Mouse (Mus musculus) cortical plate, adult 2 months (tissue): ENCODE measurements around the gene Slc16a10.

Experiments
- CTCF ChIP-seq: fragments of 200-500 bp; IDR thresholded peaks from 2 replicates; pipeline ENCODE4 v1.5.1; 2011; ENCODE audit warnings: mild to moderate bottlenecking, control low read depth, low read length; ENCODE audit not compliant: insufficient read depth; ENCODE audit errors: extremely low read depth
- POLR2A ChIP-seq: fragments of 200-500 bp; IDR thresholded peaks from 2 replicates; pipeline ENCODE4 v1.6.1; 2011; ENCODE audit warnings: mild to moderate bottlenecking, low read length, control low read depth; ENCODE audit not compliant: insufficient read depth; ENCODE audit errors: extremely low read depth

GRCm38 (mm10) chr10:40130126-40130525 is 11.9 kb downstream of the Slc16a10 start:
- TF ChIP-seq CTCF (no peak), POLR2A (no peak)
